Mouse (Mus musculus) MEL (cell line): ENCODE measurements at regions not wholly inside any gene's neighbourhood (a gene's known extent, or its start where the extent isn't known, plus 50 kb on each side); places are given as distances from the start of the nearest gene placed in this dataset.

Experiments used
- DNase-seq: peaks from one replicate; pipeline ENCODE4 v3.0.0; 2011; ENCODE audit warnings: low read depth, low spot score
- H3K27ac ChIP-seq: 2 replicates; pipeline ENCODE4 v1.5.1; 2012; ENCODE audit warnings: low read depth, mild to moderate bottlenecking, control low read depth, low read length, moderate library complexity; ENCODE audit not compliant: control insufficient read depth
- H3K27me3 ChIP-seq, 2 experiments: fragments of 150-350 bp in 1 of 2; sonication (generic) in 1 of 2; 2 replicates each; pipeline ENCODE4 v1.6.1; 2012; ENCODE audit warnings: low read length in 2 of 2, mild to moderate bottlenecking in 2 of 2, improper control_type of control experiment in 1 of 2, moderate library complexity in 1 of 2; ENCODE audit not compliant: insufficient read depth in 2 of 2, control insufficient read depth in 1 of 2
- H3K36me3 ChIP-seq, 2 experiments: 2 replicates each; pipeline ENCODE4 v1.6.1; 2012 to 2014; ENCODE audit warnings: low read length in 2 of 2, improper control_type of control experiment in 1 of 2, inconsistent platforms in 1 of 2, mild to moderate bottlenecking in 1 of 2; ENCODE audit not compliant: insufficient read depth in 2 of 2, control insufficient read depth in 1 of 2
- H3K4me1 ChIP-seq, 2 experiments: fragments of 150-350 bp in 1 of 2; sonication (generic) in 1 of 2; 2 replicates each; pipeline ENCODE4 v1.6.1; 2012; ENCODE audit warnings: low read length in 2 of 2, improper control_type of control experiment in 1 of 2, mild to moderate bottlenecking in 1 of 2; ENCODE audit not compliant: insufficient read depth in 2 of 2, control insufficient read depth in 1 of 2
- H3K4me3 ChIP-seq, 2 experiments: fragments of 150-350 bp in 1 of 2; sonication (generic) in 1 of 2; 2 replicates each; pipeline ENCODE4 v1.5.1; 2012; ENCODE audit warnings: low read depth in 2 of 2, low read length in 2 of 2, mild to moderate bottlenecking in 2 of 2, moderate library complexity in 2 of 2, control low read depth in 1 of 2, improper control_type of control experiment in 1 of 2; ENCODE audit not compliant: control insufficient read depth in 1 of 2, insufficient read depth in 1 of 2
- H3K79me2 ChIP-seq: 2 replicates; pipeline ENCODE4 v1.6.1; 2012; ENCODE audit warnings: mild to moderate bottlenecking, low read length, moderate library complexity; ENCODE audit not compliant: control insufficient read depth, poor library complexity, insufficient read depth
- H3K9ac ChIP-seq: 2 replicates; pipeline ENCODE4 v1.6.1; 2012; ENCODE audit warnings: low read depth, mild to moderate bottlenecking, control low read depth, low read length, moderate library complexity; ENCODE audit not compliant: control insufficient read depth, poor library complexity, severe bottlenecking
- H3K9me3 ChIP-seq: fragments of 150-350 bp; sonication (generic); replicated peaks from 2 replicates; pipeline ENCODE4 v1.6.1; 2012; ENCODE audit warnings: mild to moderate bottlenecking, low read length, improper control_type of control experiment, moderate library complexity; ENCODE audit not compliant: insufficient read depth
- BHLHE40 ChIP-seq: IDR thresholded peaks from 2 replicates; pipeline ENCODE4 v1.6.1; 2012; ENCODE audit warnings: low read depth, mild to moderate bottlenecking, inconsistent platforms, low read length, improper control_type of control experiment, borderline replicate concordance
- CHD1 ChIP-seq: IDR thresholded peaks from 2 replicates; pipeline ENCODE4 v1.6.1; 2012; ENCODE audit warnings: low read depth, mild to moderate bottlenecking, inconsistent platforms, low read length, improper control_type of control experiment
- E2F4 ChIP-seq: IDR thresholded peaks from 2 replicates; pipeline ENCODE4 v1.6.1; 2011; ENCODE audit warnings: low read depth, low read length, improper control_type of control experiment, borderline replicate concordance
- EP300 ChIP-seq, 2 experiments: IDR thresholded peaks; 2 replicates each; pipeline ENCODE4 v1.6.1; 2011; ENCODE audit warnings: improper control_type of control experiment in 2 of 2, low read length in 2 of 2, low read depth in 1 of 2, mild to moderate bottlenecking in 1 of 2
- GATA1 ChIP-seq: IDR thresholded peaks from 2 replicates; pipeline ENCODE4 v1.6.1; 2011; ENCODE audit warnings: low read depth, low read length, improper control_type of control experiment
- JUND ChIP-seq: IDR thresholded peaks from 2 replicates; pipeline ENCODE4 v1.6.1; 2011; ENCODE audit warnings: low read depth, mild to moderate bottlenecking, improper control_type of control experiment, low read length
- KAT2A ChIP-seq: conservative IDR thresholded peaks from 2 replicates; pipeline ENCODE4 v1.6.1; 2012; ENCODE audit warnings: low read depth, low read length, improper control_type of control experiment, inconsistent platforms
- MAX ChIP-seq: IDR thresholded peaks from 2 replicates; pipeline ENCODE4 v1.6.1; 2011; ENCODE audit warnings: low read length, improper control_type of control experiment
- MAZ ChIP-seq: IDR thresholded peaks from 2 replicates; pipeline ENCODE4 v1.6.1; 2012; ENCODE audit warnings: low read depth, mild to moderate bottlenecking, inconsistent platforms, low read length, improper control_type of control experiment
- NELFE ChIP-seq: IDR thresholded peaks from 2 replicates; pipeline ENCODE4 v1.6.1; 2011; ENCODE audit warnings: low read depth, low read length, improper control_type of control experiment
- NRF1 ChIP-seq: IDR thresholded peaks from 2 replicates; pipeline ENCODE4 v1.6.1; 2014; ENCODE audit warnings: low read depth, mild to moderate bottlenecking, inconsistent platforms, low read length, improper control_type of control experiment, moderate library complexity; ENCODE audit not compliant: poor library complexity, insufficient read depth, severe bottlenecking
- POLR2A ChIP-seq, 2 experiments: IDR thresholded peaks; 2 replicates each; pipeline ENCODE4 v1.6.1; 2011 to 2012; ENCODE audit warnings: low read length in 2 of 2, mild to moderate bottlenecking in 2 of 2, control low read depth in 1 of 2, improper control_type of control experiment in 1 of 2, low read depth in 1 of 2, moderate library complexity in 1 of 2; ENCODE audit not compliant: control insufficient read depth in 1 of 2, insufficient read depth in 1 of 2, poor library complexity in 1 of 2
- POLR2AphosphoS2 ChIP-seq: IDR thresholded peaks from 2 replicates; pipeline ENCODE4 v1.6.1; 2011; ENCODE audit warnings: low read length, improper control_type of control experiment
- POLR2AphosphoS5 ChIP-seq: IDR thresholded peaks from 2 replicates; pipeline ENCODE4 v1.6.1; 2012; ENCODE audit warnings: low read depth, borderline replicate concordance, mild to moderate bottlenecking, inconsistent platforms, low read length, moderate library complexity, mixed read lengths
- USF1 ChIP-seq: IDR thresholded peaks from 2 replicates; pipeline ENCODE4 v1.6.1; 2014; ENCODE audit warnings: low read depth, mild to moderate bottlenecking, inconsistent platforms, low read length, improper control_type of control experiment, moderate library complexity
- ZC3H11A ChIP-seq: IDR thresholded peaks from 2 replicates; pipeline ENCODE4 v1.6.1; 2012; ENCODE audit warnings: low read depth, mild to moderate bottlenecking, inconsistent platforms, low read length, improper control_type of control experiment
- ZKSCAN1 ChIP-seq: IDR thresholded peaks from 2 replicates; pipeline ENCODE4 v1.6.1; 2012; ENCODE audit warnings: low read depth, mild to moderate bottlenecking, inconsistent platforms, low read length, improper control_type of control experiment, moderate library complexity
- ZMIZ1 ChIP-seq: IDR thresholded peaks from 2 replicates; pipeline ENCODE4 v1.6.1; 2012; ENCODE audit warnings: low read depth, mild to moderate bottlenecking, inconsistent platforms, low read length, improper control_type of control experiment, moderate library complexity
- ZNF384 ChIP-seq: IDR thresholded peaks from 2 replicates; pipeline ENCODE4 v1.6.1; 2012; ENCODE audit warnings: low read depth, mild to moderate bottlenecking, inconsistent platforms, low read length, improper control_type of control experiment

- Histone ChIP-seq H3K9ac (no peak overlapping the region), H3K36me3 (no peaks in the 10 kb centered on the region), H3K27me3 (no peaks in the 10 kb centered on the region; a peak in 1 of 4 replicates), H3K4me3 (no peak overlapping the region), H3K4me1 (no peaks in the 10 kb centered on the region), H3K27ac (no peak overlapping the region), H3K79me2 (no peaks in the 10 kb centered on the region), H3K9me3 (no peaks in the 10 kb centered on the region)
- no peak for TF ChIP-seq POLR2AphosphoS2
- TF ChIP-seq GATA1 = no peak
- TF ChIP-seq USF1 = no peak
- TF ChIP-seq ZKSCAN1 = no peak
- TF ChIP-seq KAT2A = no peak
- TF ChIP-seq NRF1 = no peak
- no peak for TF ChIP-seq ZC3H11A
- no peak for TF ChIP-seq JUND
- no peak for TF ChIP-seq BHLHE40
- no peak for TF ChIP-seq ZNF384
- TF ChIP-seq POLR2AphosphoS5 = no peak
- TF ChIP-seq EP300 (IDR thresholded peaks at IDR 0.05; ENCODE audit: low read depth in 1 of 2, low read length in 2 of 2) = no peak
- TF ChIP-seq E2F4 = no peak
- no peak for TF ChIP-seq MAZ
- no peak for TF ChIP-seq MAX
- no peak for TF ChIP-seq ZMIZ1
- TF ChIP-seq NELFE = no peak
- no peak for DNase-seq
Measured at GRCm38 (mm10) chr13:29063924-29064323, 110.4 kb upstream of the Sox4 start.

GRCm38 (mm10) chr13:29058685-29059084 lies 105.2 kb upstream of the Sox4 start:
- Histone ChIP-seq H3K9ac (no peak overlapping the region), H3K79me2 (no peaks in the 10 kb centered on the region)

More at GRCm38 (mm10) chr13:29058685-29059084, 105.2 kb upstream of the Sox4 start:
- Histone ChIP-seq H3K4me3 (no peak overlapping the region), H3K36me3 (no peaks in the 10 kb centered on the region), H3K27ac (no peak overlapping the region), H3K9me3 (no peaks in the 10 kb centered on the region), H3K27me3 (no peaks in the 10 kb centered on the region; a peak in 1 of 4 replicates), H3K4me1 (no peaks in the 10 kb centered on the region)
- DNase-seq = no peak
- TF ChIP-seq POLR2A (IDR thresholded peaks at IDR 0.05; ENCODE audit: control insufficient read depth in 1 of 2, insufficient read depth in 1 of 2, low read depth in 1 of 2, low read length in 2 of 2, poor library complexity in 1 of 2) (no peak), ZC3H11A (no peak), CHD1 (no peak), MAZ (no peak), GATA1 (no peak)
